Mouse (Mus musculus) retina, postnatal 7 days (tissue): ENCODE measurements around the gene Pctp.

Source experiments
- DNase-seq: peaks from one replicate; pipeline ENCODE4 v3.0.0-alpha.2; 2012; ENCODE audit warnings: low read depth, low spot score

Gene Pctp

DNA sequence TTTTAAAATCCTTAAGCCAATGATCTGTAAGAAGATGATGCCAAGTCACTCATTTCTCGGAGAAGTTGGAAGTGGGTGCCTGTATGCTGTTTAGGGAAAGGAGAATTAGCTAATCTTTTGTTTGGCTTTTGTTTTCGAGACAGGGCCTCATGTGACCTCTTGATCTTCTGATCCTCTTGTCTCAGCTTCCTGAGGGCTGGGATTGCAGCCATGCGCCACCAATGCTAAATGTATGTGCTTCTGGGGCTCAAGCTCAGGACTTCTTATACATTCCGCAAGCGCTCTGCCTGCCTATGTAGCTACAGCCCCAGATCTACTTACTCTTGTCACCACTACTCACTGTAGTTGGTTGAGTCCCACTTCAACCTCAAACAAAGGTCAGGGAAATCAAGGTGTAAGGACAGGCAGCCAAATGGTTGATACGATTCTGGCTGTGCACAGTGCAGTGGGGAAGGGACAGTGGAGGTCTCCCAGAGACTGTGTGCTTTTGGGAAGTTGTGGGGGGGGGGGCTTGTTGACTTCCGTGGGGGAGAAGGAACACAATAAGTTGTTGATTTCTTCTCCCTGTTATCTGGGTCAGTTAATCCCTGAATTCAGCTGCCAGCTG, 24.8 kb downstream of the Pctp start:
- no peak for DNase-seq

GRCm38 (mm10) chr11:89976361-89976760, 26.3 kb downstream of the Pctp start:
- DNase-seq: no peak

GRCm38 (mm10) chr11:89971296-89971695, 31.4 kb downstream of the Pctp start:
- DNase-seq: no peak

DNA sequence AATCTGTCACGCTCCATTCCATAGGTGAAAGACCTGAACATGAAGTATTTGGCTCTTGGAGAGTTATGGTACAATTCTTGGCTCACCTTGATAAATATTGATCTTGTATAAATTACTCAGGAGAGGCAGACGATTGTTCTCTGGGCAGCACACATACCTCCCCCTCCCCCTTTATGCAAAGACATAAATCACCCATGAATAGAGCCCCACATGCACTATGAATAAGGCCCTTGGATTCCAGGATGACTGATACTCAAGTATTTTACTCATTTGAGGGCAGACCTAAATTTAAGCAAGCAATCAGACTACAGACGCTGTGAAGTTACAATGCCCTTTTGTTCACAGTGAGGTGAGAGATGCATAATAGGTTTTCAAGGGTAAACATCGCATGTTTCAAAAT, 32.0 kb downstream of the Pctp start:
- no peak for DNase-seq

DNA sequence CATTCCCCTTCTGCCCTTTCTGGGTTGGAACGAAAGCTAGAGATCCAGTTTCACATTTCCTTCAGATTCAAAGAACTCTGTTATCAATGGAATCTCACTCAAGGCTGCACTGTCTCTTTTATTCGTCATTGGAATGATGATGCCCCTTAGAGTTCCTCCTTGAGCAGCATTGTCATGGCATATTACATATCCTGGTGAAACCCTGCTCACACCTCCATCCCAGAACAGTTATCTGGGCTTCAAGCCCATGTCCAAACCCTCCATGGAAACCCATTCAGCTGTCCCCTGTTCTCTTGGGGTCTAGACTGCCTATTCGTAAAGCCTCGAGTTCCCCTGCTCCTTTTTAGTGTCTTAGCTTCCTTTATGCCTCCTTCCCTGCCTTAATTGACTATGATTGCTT, 33.6 kb downstream of the Pctp start:
- no peak for DNase-seq

- DNase-seq: no peak
Observed at GRCm38 (mm10) chr11:89950691-89951270, 51.9 kb downstream of the Pctp start.

GRCm38 (mm10) chr11:89947806-89948205, 54.9 kb downstream of the Pctp start:
- no peak for DNase-seq

DNA sequence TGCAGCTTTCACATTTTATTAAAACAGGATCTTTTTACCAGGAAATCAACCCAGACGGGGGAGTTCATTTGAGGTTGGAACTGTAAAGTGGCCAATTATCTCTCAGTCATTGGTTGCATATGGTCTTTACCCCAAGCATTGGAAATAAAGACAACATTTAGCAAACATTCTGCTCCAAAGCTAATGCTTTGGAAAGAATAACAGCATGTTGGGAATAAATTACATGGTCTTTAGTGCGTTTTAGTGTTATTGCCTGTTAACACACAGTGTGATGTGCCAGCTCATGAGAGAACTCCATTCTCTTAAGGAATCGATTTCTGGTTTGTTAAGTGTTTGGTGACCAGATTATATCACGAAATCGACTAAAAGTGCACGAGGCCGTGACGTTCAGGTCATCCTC, 57.5 kb downstream of the Pctp start:
- DNase-seq: no peak

DNA sequence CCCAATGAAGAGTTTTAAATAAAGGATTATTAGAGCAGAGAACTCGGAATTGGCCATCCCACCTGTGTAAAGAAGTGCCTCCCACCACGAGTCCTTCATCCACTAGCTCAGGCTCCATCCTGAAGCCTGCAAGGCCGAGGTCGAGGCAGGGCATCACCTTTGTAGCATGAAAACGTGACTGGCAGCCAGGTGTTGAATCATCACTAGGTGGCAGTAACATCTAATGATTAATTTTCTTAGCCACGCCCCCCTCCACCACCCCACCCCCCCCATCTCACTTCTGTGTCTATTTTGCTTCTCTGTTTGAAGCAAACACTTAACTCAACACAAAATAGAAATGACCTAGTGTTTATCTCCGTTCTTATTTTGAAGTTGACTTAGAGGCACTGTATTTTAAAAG, 65.5 kb downstream of the Pctp start:
- no peak for DNase-seq
